In the genomic region with DNA sequence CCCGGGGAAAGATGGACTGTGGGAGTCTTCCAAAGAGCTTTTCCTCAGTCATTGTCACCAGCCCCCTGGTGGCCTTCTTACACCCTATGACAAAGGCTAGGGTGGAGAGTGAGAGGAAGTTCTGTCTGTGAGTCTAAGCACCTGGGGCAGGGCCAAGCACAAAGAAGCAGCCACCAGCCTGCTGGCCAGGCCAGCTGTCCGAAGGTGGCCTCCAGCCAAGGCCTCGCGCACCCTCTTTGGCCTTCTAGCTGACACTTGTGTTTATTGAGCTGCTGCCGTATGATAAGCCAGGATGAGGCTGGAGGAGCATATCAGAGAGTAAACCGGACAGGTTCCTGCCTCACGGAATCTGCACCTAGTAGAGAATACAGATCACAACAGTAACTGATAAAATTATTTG, we compare ENCODE assay signal across 13 mouse cellular contexts.
DNase-seq lines count a peak whose midpoint lies in the region; ATAC-seq and TF ChIP-seq lines count a peak whose summit lies in the region.
"Had no signal": no experiment of that assay in that cellular context is flagged by ENCODE, and none has a peak within 500 bp of the region (broad histone marks: within the 10 kb centered on the region; RNA-seq: fewer than 3 reads in every experiment).

No protein-coding gene starts in this region.

- ATAC-seq in hindbrain, postnatal 0 days = peak; percentile 72
- no peak for ATAC-seq in hindbrain, embryonic 11.5 days (ENCODE audit: low FRiP score)
- ATAC-seq: midbrain, embryonic 16.5 days had no signal

- peaks cover 8% of the 10 kb centered on the region; the same call in 1 of the 2 replicates for H3K4me1 ChIP-seq in hindbrain, postnatal 0 days (ENCODE audit: insufficient read depth, low read length)
- H3K4me1 ChIP-seq in hindbrain, embryonic 11.5 days (replicated peaks; ENCODE audit: control insufficient read depth, insufficient read depth, low read length) = no peaks in the 10 kb centered on the region
- H3K4me1 ChIP-seq: kidney, embryonic 15.5 days; limb, embryonic 15.5 days had no signal

- no peak overlapping the region for H3K9ac ChIP-seq in hindbrain, postnatal 0 days (replicated peaks; ENCODE audit: low read length)
- no peak overlapping the region for H3K9ac ChIP-seq in hindbrain, embryonic 11.5 days (ENCODE audit: low read depth, low read length)
- H3K9ac ChIP-seq: kidney, embryonic 15.5 days; limb, embryonic 15.5 days had no signal

- peak; percentile 62 for DNase-seq in hindbrain, postnatal 0 days (ENCODE audit: low spot score)
- DNase-seq in hindbrain, embryonic 11.5 days (ENCODE audit: low spot score) = no peak
- DNase-seq in adrenal gland, postnatal 10 days = peak; percentile 86
- DNase-seq in cerebellum, postnatal 36 days = peak; percentile 79 to 83
- DNase-seq in lung, postnatal 14 days = peak; percentile 43
- no peak for DNase-seq in kidney, postnatal 25 days
- DNase-seq in left cerebral cortex, adult 9 months (ENCODE audit: low spot score in 2 of 2) = no peak
- DNase-seq in retina, embryonic 14.5 days (ENCODE audit: low spot score) = no peak
- DNase-seq: embryo, embryonic 11 days; thymus, postnatal 25 days had no signal

- 59% methylated on average over 7 of the region's 7 CpGs for WGBS in hindbrain, postnatal 0 days
- 81% methylated on average over 7 of the region's 7 CpGs for WGBS in hindbrain, embryonic 11.5 days

- no peaks in the 10 kb centered on the region for H3K9me3 ChIP-seq in hindbrain, postnatal 0 days (ENCODE audit: low read length)
- no peaks in the 10 kb centered on the region for H3K9me3 ChIP-seq in hindbrain, embryonic 11.5 days (ENCODE audit: control insufficient read depth, low read length)
- H3K9me3 ChIP-seq: kidney, embryonic 15.5 days; limb, embryonic 15.5 days had no signal

- no peak overlapping the region for H3K27ac ChIP-seq in hindbrain, postnatal 0 days
- no peak overlapping the region for H3K27ac ChIP-seq in hindbrain, embryonic 11.5 days (ENCODE audit: low read depth, low read length)
- H3K27ac ChIP-seq: kidney, embryonic 15.5 days; limb, embryonic 15.5 days had no signal

- H3K27me3 ChIP-seq in hindbrain, postnatal 0 days (ENCODE audit: insufficient read depth, low read length) = no peaks in the 10 kb centered on the region
- no peaks in the 10 kb centered on the region for H3K27me3 ChIP-seq in hindbrain, embryonic 11.5 days (ENCODE audit: control insufficient read depth, insufficient read depth, low read length)
- H3K27me3 ChIP-seq: kidney, embryonic 15.5 days; limb, embryonic 15.5 days had no signal

- H3K36me3 ChIP-seq in hindbrain, postnatal 0 days (ENCODE audit: insufficient read depth, low read length) = no peaks in the 10 kb centered on the region
- H3K36me3 ChIP-seq in hindbrain, embryonic 11.5 days (ENCODE audit: control insufficient read depth, insufficient read depth, low read length) = no peaks in the 10 kb centered on the region
- H3K36me3 ChIP-seq: kidney, embryonic 15.5 days; limb, embryonic 15.5 days had no signal

- no peak overlapping the region for H3K4me3 ChIP-seq in hindbrain, postnatal 0 days (ENCODE audit: low read length)
- H3K4me3 ChIP-seq in hindbrain, embryonic 11.5 days (ENCODE audit: low read depth, low read length) = no peak overlapping the region
- H3K4me3 ChIP-seq: kidney, embryonic 15.5 days; limb, embryonic 15.5 days had no signal

- peak; percentile 41 for TF ChIP-seq CTCF in hindbrain, postnatal 0 days (IDR thresholded peaks at IDR 0.05; ENCODE audit: low read depth)

- no peak overlapping the region for H3K4me2 ChIP-seq in hindbrain, postnatal 0 days (ENCODE audit: low read depth, low read length)
- no peak overlapping the region for H3K4me2 ChIP-seq in hindbrain, embryonic 11.5 days (replicated peaks; ENCODE audit: low read depth, low read length)
- H3K4me2 ChIP-seq: kidney, embryonic 15.5 days; limb, embryonic 15.5 days had no signal

Comparison
In these comparisons a context has a peak if more than half of its experiments do, and no peak if none do; other contexts are left out.
1. DNase-seq: peak in hindbrain, postnatal 0 days (single experiment), adrenal gland, postnatal 10 days (single experiment), cerebellum, postnatal 36 days (2 of 2) and lung, postnatal 14 days (single experiment); none in hindbrain, embryonic 11.5 days (single experiment), kidney, postnatal 25 days (0 of 2), left cerebral cortex, adult 9 months (0 of 2) and retina, embryonic 14.5 days (single experiment).